Mouse (Mus musculus): ENCODE measurements at regions not wholly inside any gene's neighbourhood (a gene's known extent, or its start where the extent isn't known, plus 50 kb on each side); places are given as distances from the start of the nearest gene placed in this dataset.

DNA sequence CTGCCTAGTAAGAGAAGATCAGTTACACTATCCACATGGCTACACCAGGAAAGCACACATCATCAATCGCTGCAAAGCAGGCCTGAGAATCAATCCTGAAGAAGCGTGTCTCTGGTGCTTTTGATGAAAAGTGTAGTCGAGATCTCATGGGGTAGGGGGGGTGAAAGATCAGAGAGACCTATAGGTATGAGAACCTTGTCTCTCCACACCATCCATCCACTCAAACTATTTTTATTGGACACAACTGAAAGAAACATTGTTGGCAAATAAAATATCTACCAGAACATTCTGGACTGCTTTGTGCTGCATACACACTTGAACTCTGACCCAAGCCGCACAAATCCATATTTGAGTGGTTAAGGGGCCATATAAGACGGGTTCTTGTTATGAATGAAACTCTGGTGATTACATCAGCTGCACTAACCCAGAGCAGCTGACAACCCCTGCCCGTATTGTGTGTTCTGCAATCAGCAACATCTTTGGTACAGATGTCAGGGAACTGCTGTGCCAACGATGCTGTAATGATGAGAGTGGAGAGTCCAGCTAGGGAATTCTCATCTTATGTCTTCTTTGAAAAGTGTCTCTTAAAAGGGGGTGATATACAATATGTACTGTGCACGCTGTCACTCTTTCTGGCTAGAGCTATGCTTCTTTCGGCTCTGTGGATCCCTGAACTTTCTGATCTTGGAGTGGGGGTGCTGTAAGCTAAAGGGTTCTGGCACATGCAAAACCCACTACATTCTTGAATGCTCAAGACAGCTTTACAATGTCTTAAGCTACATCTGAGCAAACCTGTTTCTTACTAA, 145.6 kb upstream of the Nt5e start:
- TF ChIP-seq KAT2A (IDR thresholded peaks at IDR 0.05; ENCODE audit: insufficient replicate concordance, low read length) (no peak), E2F4 (IDR thresholded peaks at IDR 0.05; ENCODE audit: insufficient replicate concordance, low read depth, low read length) (no peak), USF2 (conservative IDR thresholded peaks at IDR 0.05; ENCODE audit: low read depth, low read length) (no peak), PAX5 (IDR thresholded peaks at IDR 0.05; ENCODE audit: low read length) (no peak), ZNF384 (IDR thresholded peaks at IDR 0.05; ENCODE audit: low read depth, low read length) (no peak), ZC3H11A (IDR thresholded peaks at IDR 0.05; ENCODE audit: low read depth, low read length) (no peak), MAX (IDR thresholded peaks at IDR 0.05; ENCODE audit: low read length) (no peak), POLR2AphosphoS2 (IDR thresholded peaks at IDR 0.05; ENCODE audit: low read depth, low read length) (no peak), USF1 (IDR thresholded peaks at IDR 0.05; ENCODE audit: low read depth, low read length) (no peak), IRF4 (IDR thresholded peaks at IDR 0.05; ENCODE audit: low read depth, low read length) (no peak), GABPA (IDR thresholded peaks at IDR 0.05; ENCODE audit: insufficient replicate concordance, low read depth, low read length) (no peak), HCFC1 (IDR thresholded peaks at IDR 0.05; ENCODE audit: low read depth, low read length) (no peak)
- Histone ChIP-seq H3K27ac (ENCODE audit: insufficient read depth, low read depth) (no peak overlapping the region), H3K79me2 (replicated peaks; ENCODE audit: control insufficient read depth, extremely low read depth, insufficient read depth, poor library complexity, severe bottlenecking) (no peaks in the 10 kb centered on the region), H3K9me3 (replicated peaks; ENCODE audit: low read length) (no peaks in the 10 kb centered on the region), H3K27me3 (replicated peaks) (no peaks in the 10 kb centered on the region), H3K4me3 (replicated peaks in 1 of 3; ENCODE audit: low read depth in 2 of 3, low read length in 2 of 3, poor library complexity in 1 of 3) (no peak overlapping the region), H3K36me3 (replicated peaks in 1 of 2; ENCODE audit: control insufficient read depth in 1 of 2, insufficient read depth in 1 of 2, low read length in 1 of 2) (no peaks in the 10 kb centered on the region), H3K4me2 (ENCODE audit: insufficient read depth, low read depth, poor library complexity, severe bottlenecking) (no peak overlapping the region), H3K9ac (ENCODE audit: insufficient read depth, low read depth) (no peak overlapping the region), H3K4me1 (ENCODE audit: control insufficient read depth in 1 of 2, insufficient read depth in 2 of 2) (no peaks in the 10 kb centered on the region; a peak in 1 of 4 replicates)
- DNase-seq (ENCODE audit: extremely low read depth), result no peak
- dilution Hi-C loops (cut with MboI; ENCODE audit: extremely low pct_ligation_motif_present, extremely low pct_unique_long_range_greater_than_20kb, low sequenced_read_pairs), result no loop called here
- in situ Hi-C loops (cut with MboI; ENCODE audit: low pct_ligation_motif_present, low pct_unique_long_range_greater_than_20kb, low sequenced_read_pairs), result no loop called here

DNA sequence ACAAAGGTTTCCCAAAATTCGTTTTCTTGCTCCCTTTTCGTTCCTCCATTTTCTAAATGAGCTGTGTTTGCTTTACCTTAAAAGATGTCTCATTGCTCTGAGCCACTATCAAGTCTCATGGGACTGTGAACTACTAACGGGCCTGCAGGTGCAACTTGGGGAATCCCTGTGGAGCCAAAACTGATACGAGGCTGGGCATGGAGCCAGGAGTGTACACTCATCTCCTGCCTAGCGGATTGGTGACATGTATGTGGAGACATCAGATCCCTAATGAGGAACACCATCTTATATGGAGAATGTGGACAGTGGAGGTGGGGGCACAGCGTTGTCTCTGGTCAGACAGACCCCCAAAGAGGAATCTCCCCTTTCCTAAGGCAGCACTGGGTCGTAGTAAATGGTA, 119.6 kb upstream of the Nt5e start:
- Histone ChIP-seq H3K27ac (ENCODE audit: insufficient read depth, low read depth) (no peak overlapping the region), H3K36me3 (replicated peaks in 1 of 2; ENCODE audit: control insufficient read depth in 1 of 2, insufficient read depth in 1 of 2, low read length in 1 of 2) (no peaks in the 10 kb centered on the region), H3K79me2 (replicated peaks; ENCODE audit: control insufficient read depth, extremely low read depth, insufficient read depth, poor library complexity, severe bottlenecking) (no peaks in the 10 kb centered on the region), H3K4me3 (replicated peaks in 1 of 3; ENCODE audit: low read depth in 2 of 3, low read length in 2 of 3, poor library complexity in 1 of 3) (no peak overlapping the region), H3K4me1 (ENCODE audit: control insufficient read depth in 1 of 2, insufficient read depth in 2 of 2) (peaks cover 10 to 27% of the 10 kb centered on the region in 2 experiments), H3K27me3 (replicated peaks) (no peaks in the 10 kb centered on the region), H3K9me3 (replicated peaks; ENCODE audit: low read length) (no peaks in the 10 kb centered on the region), H3K9ac (ENCODE audit: insufficient read depth, low read depth) (no peak overlapping the region), H3K4me2 (ENCODE audit: insufficient read depth, low read depth, poor library complexity, severe bottlenecking) (0 out of 2 replicates have a peak overlapping the region, but pooled peaks have one; percentile 24)
- TF ChIP-seq NELFE (IDR thresholded peaks at IDR 0.05; ENCODE audit: low read depth, low read length) (no peak), POLR2AphosphoS2 (IDR thresholded peaks at IDR 0.05; ENCODE audit: low read depth, low read length) (no peak), SMC3 (IDR thresholded peaks at IDR 0.05; ENCODE audit: low read depth, low read length) (no peak), JUN (IDR thresholded peaks at IDR 0.05; ENCODE audit: insufficient read depth, low read depth, low read length) (no peak), GABPA (IDR thresholded peaks at IDR 0.05; ENCODE audit: insufficient replicate concordance, low read depth, low read length) (no peak), CHD1 (IDR thresholded peaks at IDR 0.05; ENCODE audit: low read depth, low read length) (no peak), JUND (conservative IDR thresholded peaks at IDR 0.05; ENCODE audit: low read depth, low read length) (no peak), USF2 (conservative IDR thresholded peaks at IDR 0.05; ENCODE audit: low read depth, low read length) (no peak), CTCF (conservative IDR thresholded peaks at IDR 0.05 in 1 of 2, IDR thresholded peaks at IDR 0.05 in 1 of 2; ENCODE audit: low read depth in 2 of 2, low read length in 2 of 2) (no peak), ZKSCAN1 (IDR thresholded peaks at IDR 0.05; ENCODE audit: borderline replicate concordance, low read depth, low read length) (no peak), USF1 (IDR thresholded peaks at IDR 0.05; ENCODE audit: low read depth, low read length) (no peak), CHD2 (IDR thresholded peaks at IDR 0.05; ENCODE audit: low read length) (no peak), IRF4 (IDR thresholded peaks at IDR 0.05; ENCODE audit: low read depth, low read length) (peak; percentile 67), TCF12 (IDR thresholded peaks at IDR 0.05; ENCODE audit: low read depth, low read length) (peak; percentile 68), BHLHE40 (IDR thresholded peaks at IDR 0.05; ENCODE audit: low read depth, low read length) (peak; percentile 17; the same call in 1 of the 2 replicates), ZC3H11A (IDR thresholded peaks at IDR 0.05; ENCODE audit: low read depth, low read length) (no peak), RCOR1 (conservative IDR thresholded peaks at IDR 0.05; ENCODE audit: low read depth, low read length) (no peak), EP300 (IDR thresholded peaks at IDR 0.05; ENCODE audit: low read length) (peak; percentile 73), E2F4 (IDR thresholded peaks at IDR 0.05; ENCODE audit: insufficient replicate concordance, low read depth, low read length) (no peak), UBTF (IDR thresholded peaks at IDR 0.05; ENCODE audit: low read depth, low read length) (no peak), MYC (IDR thresholded peaks at IDR 0.05; ENCODE audit: low read depth, low read length) (no peak)
- dilution Hi-C loops (cut with MboI; ENCODE audit: extremely low pct_ligation_motif_present, extremely low pct_unique_long_range_greater_than_20kb, low sequenced_read_pairs) (no loop called here), in situ Hi-C loops (cut with MboI; ENCODE audit: low pct_ligation_motif_present, low pct_unique_long_range_greater_than_20kb, low sequenced_read_pairs) (loop anchor here (25.0 kb wide), 1 partner anchor 95 kb away; no protein-coding TSS in a partner anchor)
- DNase-seq (ENCODE audit: extremely low read depth), result peak; percentile 41
